Mouse (Mus musculus) spleen, adult 2 months (tissue): ENCODE data around the gene Gm21983.

Experiments used
- CTCF ChIP-seq: fragments of 200-500 bp; IDR thresholded peaks from 2 replicates; pipeline ENCODE4 v1.5.1; 2011; ENCODE audit warnings: mild to moderate bottlenecking, inconsistent platforms; ENCODE audit not compliant: insufficient read depth, insufficient read length, insufficient replicate concordance; ENCODE audit errors: extremely low read depth
- POLR2A ChIP-seq: fragments of 200-500 bp; IDR thresholded peaks from 2 replicates; pipeline ENCODE4 v1.6.1; 2011; ENCODE audit warnings: low read depth, low read length, inconsistent platforms

GRCm38 (mm10) chr7:27130521-27131370 lies 50.1 kb downstream of the Gm21983 start:
- TF ChIP-seq CTCF (no peak), POLR2A (no peak)
